ENCODE assay signal across 15 mouse cellular contexts in genomic region chr15:95430000-95430399, GRCm38 (mm10).
DNase-seq lines count a peak whose midpoint lies in the region.
"Had no signal": no experiment of that assay in that cellular context is flagged by ENCODE, and none has a peak within 500 bp of the region (broad histone marks: within the 10 kb centered on the region; RNA-seq: fewer than 3 reads in every experiment).

No protein-coding gene starts in this region.

- peak; percentile 12 to 59 for DNase-seq in left cerebral cortex, adult 18-20 months (ENCODE audit: low spot score in 2 of 2)
- no peak for DNase-seq in left cerebral cortex, postnatal 4 days
- DNase-seq in right cerebral cortex, adult 2 months (ENCODE audit: low spot score in 2 of 2) = peak; percentile 43 to 50
- DNase-seq in right cerebral cortex, postnatal 4 days = no peak
- DNase-seq in left cerebral cortex, postnatal 36 days (ENCODE audit: low spot score in 2 of 2) = peak; percentile 42 to 57
- no peak for DNase-seq in heart, adult 8-10 months (ENCODE audit: low spot score)
- DNase-seq: adrenal gland, adult 2 months; adrenal gland, postnatal 36 days; B cell, adult 2 months; cerebellum, adult 2 months; cerebellum, postnatal 14 days; kidney, adult 9 months; kidney, postnatal 10 days; liver, postnatal 0 days; lung, postnatal 36 days had no signal

- intact Hi-C loops in left cerebral cortex, postnatal 4 days (cut with DNase I) = no loop called here
- intact Hi-C loops in left cerebral cortex, postnatal 36 days (cut with DNase I) = loop anchor here (10.0 kb wide), 1 partner anchor 95 kb away; the partner anchor contains the start of gene Nell2

Comparison
In these comparisons a context has a peak if more than half of its experiments do, and no peak if none do; other contexts are left out.
1. DNase-seq: peak in left cerebral cortex, adult 18-20 months (2 of 2), right cerebral cortex, adult 2 months (2 of 2) and left cerebral cortex, postnatal 36 days (2 of 2); none in left cerebral cortex, postnatal 4 days (single experiment), right cerebral cortex, postnatal 4 days (single experiment) and heart, adult 8-10 months (single experiment).